Mouse (Mus musculus): ENCODE data around the gene Rdh1. TPM values are rescaled to one million over a fixed set of nuclear protein-coding genes. Genes with fewer than 3 reads are reported as not detected.

The Rdh1 gene
- 0.19 TPM for polyA plus RNA-seq (2014; fragmentation: Illumina TruSeq; extraction: RNeasy Lipid Tissue Mini Kit (QIAGEN cat#74804); ENCODE audit: low replicate concordance)

DNA sequence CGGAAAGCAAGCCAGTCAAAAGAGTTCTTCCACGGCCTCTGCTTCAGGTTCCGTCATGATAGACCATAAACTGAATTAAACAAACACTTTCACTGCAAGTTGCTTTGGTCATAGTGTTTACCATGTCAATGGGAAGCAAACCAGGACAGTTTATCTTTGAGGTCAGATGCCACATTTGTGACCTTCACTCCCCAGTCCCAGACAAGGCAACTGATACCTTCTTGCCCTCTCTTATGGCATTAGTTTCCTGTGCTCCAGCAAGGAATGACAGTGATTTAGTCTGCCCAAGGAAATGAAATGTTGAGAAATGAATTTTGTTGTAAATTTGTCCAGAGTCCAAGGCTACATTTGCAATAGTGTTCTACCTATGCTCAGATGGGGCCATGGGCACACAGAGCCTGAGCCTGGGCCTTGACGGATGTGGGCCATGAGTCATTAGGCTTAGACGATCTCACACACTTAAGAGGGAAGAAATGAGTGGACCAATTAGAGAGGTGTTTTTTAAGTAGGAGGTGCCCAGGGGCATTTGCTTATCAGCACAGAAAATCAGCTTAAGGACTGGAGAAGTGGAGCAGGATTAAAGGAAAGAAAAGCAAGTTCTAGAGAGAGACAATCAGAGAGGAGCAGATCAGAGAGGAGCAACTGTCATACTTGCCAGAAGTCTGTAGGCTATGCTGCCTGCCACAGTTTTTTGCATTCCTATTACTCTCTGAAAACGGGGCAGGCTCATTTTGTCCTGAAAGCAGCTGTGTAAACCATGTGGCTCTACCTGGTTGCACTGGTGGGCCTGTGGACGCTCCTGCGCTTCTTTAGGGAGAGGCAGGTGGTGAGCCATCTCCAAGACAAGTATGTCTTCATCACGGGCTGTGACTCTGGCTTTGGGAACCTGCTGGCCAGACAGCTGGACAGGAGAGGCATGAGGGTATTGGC, at the start of gene Rdh1, which contains the start of gene Rdh16f1:
Gene Rdh1 (plus strand): TSS at position 541 of the 930 bp plus-strand sequence.
Gene Rdh16f1 (plus strand): TSS at position 607 of the 930 bp plus-strand sequence.

DNA sequence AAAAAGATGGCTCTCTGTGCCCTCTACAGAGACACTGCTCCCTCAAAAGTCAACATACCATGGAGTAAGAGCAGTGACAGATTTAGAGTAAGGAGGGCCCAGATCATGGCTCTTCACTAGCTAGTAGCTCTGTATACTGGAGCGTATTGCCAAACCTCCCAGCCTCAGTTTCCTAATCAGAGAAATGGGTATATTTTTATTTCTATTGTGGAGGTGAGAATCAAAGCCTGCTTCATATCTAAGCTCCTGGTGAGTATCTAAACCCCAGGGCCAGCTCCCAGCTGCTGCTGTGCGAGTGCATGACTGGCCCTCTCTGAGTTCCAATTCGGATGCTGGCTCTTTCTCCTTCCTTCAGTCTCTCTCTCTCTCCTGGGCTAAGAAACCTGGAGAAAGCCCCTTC, 35.3 kb upstream of the Rdh1 start, which contains the start of gene Tac2:
Gene Tac2 (plus strand): TSS at position 301 of the 400 bp plus-strand sequence.

GRCm38 (mm10) chr10:127739083-127739660, 20.3 kb upstream of the Rdh1 start, which contains the start of gene Zbtb39:
TSS of gene Zbtb39 (plus strand) at chr10:127739538.

GRCm38 (mm10) chr10:127751548-127751947, 8.0 kb upstream of the Rdh1 start, which contains the start of gene Gpr182:
TSS of gene Gpr182 (minus strand) at chr10:127751732.

GRCm38 (mm10) chr10:127776011-127776410, 16.5 kb downstream of the Rdh1 start, which contains the start of gene Rdh9:
TSS of gene Rdh9 (plus strand) at chr10:127776386.

GRCm38 (mm10) chr10:127800891-127801290, 41.4 kb downstream of the Rdh1 start, which contains the start of gene Rdh16:
TSS of gene Rdh16 (plus strand) at chr10:127801152.

Other genes starting within 250 kb of the Rdh1 start
- gene Ndufa4l2, start 244.8 kb upstream of the Rdh1 start, polyA plus RNA-seq (2014; fragmentation: Illumina TruSeq; extraction: RNeasy Lipid Tissue Mini Kit (QIAGEN cat#74804); ENCODE audit: low replicate concordance) = not detected
- 0.78 TPM for gene Shmt2, start 237.3 kb upstream of the Rdh1 start, polyA plus RNA-seq (2014; fragmentation: Illumina TruSeq; extraction: RNeasy Lipid Tissue Mini Kit (QIAGEN cat#74804); ENCODE audit: low replicate concordance)
- not detected for gene Nxph4, start 225.2 kb upstream of the Rdh1 start, polyA plus RNA-seq (2014; fragmentation: Illumina TruSeq; extraction: RNeasy Lipid Tissue Mini Kit (QIAGEN cat#74804); ENCODE audit: low replicate concordance)
- gene Lrp1, start 138.6 kb upstream of the Rdh1 start, polyA plus RNA-seq (2014; fragmentation: Illumina TruSeq; extraction: RNeasy Lipid Tissue Mini Kit (QIAGEN cat#74804); ENCODE audit: low replicate concordance) = 3.2 TPM
- 46.4 TPM for gene Stat6, start 116.7 kb upstream of the Rdh1 start, polyA plus RNA-seq (2014; fragmentation: Illumina TruSeq; extraction: RNeasy Lipid Tissue Mini Kit (QIAGEN cat#74804); ENCODE audit: low replicate concordance)
- 9.6 TPM for gene Nemp1, start 92.8 kb upstream of the Rdh1 start, polyA plus RNA-seq (2014; fragmentation: Illumina TruSeq; extraction: RNeasy Lipid Tissue Mini Kit (QIAGEN cat#74804); ENCODE audit: low replicate concordance)
- 0.48 TPM for gene Nab2, start 91.2 kb upstream of the Rdh1 start, polyA plus RNA-seq (2014; fragmentation: Illumina TruSeq; extraction: RNeasy Lipid Tissue Mini Kit (QIAGEN cat#74804); ENCODE audit: low replicate concordance)
- 124 TPM for gene Myo1a, start 54.6 kb upstream of the Rdh1 start, polyA plus RNA-seq (2014; fragmentation: Illumina TruSeq; extraction: RNeasy Lipid Tissue Mini Kit (QIAGEN cat#74804); ENCODE audit: low replicate concordance)
- gene Tac2, start 35.2 kb upstream of the Rdh1 start, polyA plus RNA-seq (2014; fragmentation: Illumina TruSeq; extraction: RNeasy Lipid Tissue Mini Kit (QIAGEN cat#74804); ENCODE audit: low replicate concordance) = not detected
- gene Zbtb39, start 20.2 kb upstream of the Rdh1 start, polyA plus RNA-seq (2014; fragmentation: Illumina TruSeq; extraction: RNeasy Lipid Tissue Mini Kit (QIAGEN cat#74804); ENCODE audit: low replicate concordance) = 3.1 TPM
- gene Gpr182, start 8.0 kb upstream of the Rdh1 start, polyA plus RNA-seq (2014; fragmentation: Illumina TruSeq; extraction: RNeasy Lipid Tissue Mini Kit (QIAGEN cat#74804); ENCODE audit: low replicate concordance) = 0.19 TPM
- gene Rdh16f1, start 66 bp downstream of the Rdh1 start, polyA plus RNA-seq (2014; fragmentation: Illumina TruSeq; extraction: RNeasy Lipid Tissue Mini Kit (QIAGEN cat#74804); ENCODE audit: low replicate concordance) = not detected
- 67.6 TPM for gene Rdh9, start 16.7 kb downstream of the Rdh1 start, polyA plus RNA-seq (2014; fragmentation: Illumina TruSeq; extraction: RNeasy Lipid Tissue Mini Kit (QIAGEN cat#74804); ENCODE audit: low replicate concordance)
- gene Rdh16, start 41.4 kb downstream of the Rdh1 start, polyA plus RNA-seq (2014; fragmentation: Illumina TruSeq; extraction: RNeasy Lipid Tissue Mini Kit (QIAGEN cat#74804); ENCODE audit: low replicate concordance) = 7.8 TPM
- not detected for gene Rdh19, start 90.2 kb downstream of the Rdh1 start, polyA plus RNA-seq (2014; fragmentation: Illumina TruSeq; extraction: RNeasy Lipid Tissue Mini Kit (QIAGEN cat#74804); ENCODE audit: low replicate concordance)
- 5.0 TPM for gene Rdh16f2, start 106.8 kb downstream of the Rdh1 start, polyA plus RNA-seq (2014; fragmentation: Illumina TruSeq; extraction: RNeasy Lipid Tissue Mini Kit (QIAGEN cat#74804); ENCODE audit: low replicate concordance)
- gene Rdh7, start 129.1 kb downstream of the Rdh1 start, polyA plus RNA-seq (2014; fragmentation: Illumina TruSeq; extraction: RNeasy Lipid Tissue Mini Kit (QIAGEN cat#74804); ENCODE audit: low replicate concordance) = 55.8 TPM
- gene Sdr9c7, start 138.8 kb downstream of the Rdh1 start, polyA plus RNA-seq (2014; fragmentation: Illumina TruSeq; extraction: RNeasy Lipid Tissue Mini Kit (QIAGEN cat#74804); ENCODE audit: low replicate concordance) = 0.93 TPM
- 123 TPM for gene Hsd17b6, start 247.9 kb downstream of the Rdh1 start, polyA plus RNA-seq (2014; fragmentation: Illumina TruSeq; extraction: RNeasy Lipid Tissue Mini Kit (QIAGEN cat#74804); ENCODE audit: low replicate concordance)

Data from small intestine, adult 10 weeks (tissue).